Mouse (Mus musculus) left cerebral cortex, adult 2 months (tissue): ENCODE measurements around the gene Tomt. TPM values are rescaled to one million over a fixed set of nuclear protein-coding genes. Genes with fewer than 3 reads are reported as not detected.
A peak's percentile ranks its signal among the peaks of the same experiment; 100 is the strongest.
"Not testable (repeated sequence)": the region's sequence is repeated elsewhere in the genome, so short reads cannot be mapped to it uniquely, and the experiment has no call there.

Source experiments
- DNase-seq, 2 experiments: peaks; one replicate each; pipeline ENCODE4 v3.0.0; 2021 to 2022; ENCODE audit warnings: low spot score in 2 of 2, mixed read lengths in 1 of 2; ENCODE audit errors: extremely low spot score in 1 of 2
- H3K27ac ChIP-seq: fragments of 200-600 bp; 2 replicates; pipeline ENCODE4 v1.8.1; 2022
- H3K4me3 ChIP-seq: fragments of 200-600 bp; 2 replicates; pipeline ENCODE4 v1.8.1; 2022
- CTCF ChIP-seq: fragments of 200-600 bp; IDR thresholded peaks from 2 replicates; pipeline ENCODE4 v1.8.1; 2022; ENCODE audit warnings: antibody characterized with exemption, mild to moderate bottlenecking, moderate library complexity
- intact Hi-C: fragments of 180-260 bp; cut with DNase I; formaldehyde crosslinking; loops from one replicate; pipeline ENCODE4 v1.15.1; 2025
- long read RNA-seq, 2 experiments: library from polyadenylated mRNA; stranded (forward); transcript quantifications; one replicate each; pipeline ENCODE4 v2.0.0; 2021; ENCODE audit warnings: borderline mapping rate in 2 of 2
- total RNA-seq, 2 experiments: library from RNA; stranded (reverse); gene quantifications; 2 replicates each; pipeline ENCODE4 v1.2.3; 2021

The Tomt gene
- total RNA-seq: not detected
- long read RNA-seq, experiment 1: 0 reads
- long read RNA-seq, experiment 2: 0 reads

DNA sequence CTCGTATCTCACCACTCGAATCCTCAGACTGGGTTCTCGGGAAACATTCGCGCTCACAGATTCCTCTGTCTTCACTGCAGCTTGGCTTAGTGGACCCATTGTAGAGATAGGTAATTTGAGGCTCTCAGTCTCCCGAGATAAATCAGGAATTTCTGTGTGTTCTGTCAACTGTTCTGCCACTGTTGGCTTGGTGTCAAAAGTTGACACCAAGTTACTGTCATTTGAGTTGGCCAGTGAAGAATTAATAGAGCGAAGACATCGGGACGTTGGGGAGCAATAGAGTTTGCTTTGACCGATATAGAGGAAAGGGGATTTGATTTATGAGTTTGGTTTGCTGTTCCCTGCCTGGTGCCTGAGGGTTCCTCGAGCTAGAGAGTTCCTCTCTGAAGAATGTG, at the start of gene Tomt:
TSS of gene Tomt (minus strand) at position 73 of the 395 bp plus-strand sequence.
- Histone ChIP-seq H3K4me3 (peak within 1 kb of the TSS; percentile 91), H3K27ac (peak within 1 kb of the TSS; percentile 99)
- no peak for DNase-seq
- TF ChIP-seq CTCF: no peak
- intact Hi-C loops: loop anchor here (2.0 to 5.0 kb wide), 2 partner anchors 27 to 244 kb away; partner anchors contain the start of genes Clpb and Lrrc51

DNA sequence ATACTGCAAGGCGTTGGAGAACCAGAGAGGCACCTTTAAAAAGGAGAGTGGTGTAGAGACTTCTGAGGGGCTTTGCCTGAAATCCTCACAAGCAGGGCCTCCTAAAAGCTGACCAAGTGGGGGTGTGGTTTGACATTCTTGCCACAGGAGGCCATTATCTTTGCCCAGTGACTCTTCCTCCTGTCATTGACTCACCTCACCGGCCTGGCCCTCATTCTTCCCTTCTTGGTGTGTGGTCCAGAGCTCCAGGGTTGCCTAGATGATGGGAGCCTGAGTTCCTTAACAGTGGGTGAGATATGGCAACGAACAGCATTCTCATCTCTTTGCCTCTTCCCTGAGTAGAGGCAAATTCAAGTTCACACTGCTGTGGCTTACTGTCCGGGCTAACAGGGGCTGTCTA, 49.7 kb upstream of the Tomt start:
- Histone ChIP-seq H3K4me3 (no peak overlapping the region), H3K27ac (no peak overlapping the region)
- no peak for DNase-seq
- no peak for TF ChIP-seq CTCF
- intact Hi-C loops: no loop called here

DNA sequence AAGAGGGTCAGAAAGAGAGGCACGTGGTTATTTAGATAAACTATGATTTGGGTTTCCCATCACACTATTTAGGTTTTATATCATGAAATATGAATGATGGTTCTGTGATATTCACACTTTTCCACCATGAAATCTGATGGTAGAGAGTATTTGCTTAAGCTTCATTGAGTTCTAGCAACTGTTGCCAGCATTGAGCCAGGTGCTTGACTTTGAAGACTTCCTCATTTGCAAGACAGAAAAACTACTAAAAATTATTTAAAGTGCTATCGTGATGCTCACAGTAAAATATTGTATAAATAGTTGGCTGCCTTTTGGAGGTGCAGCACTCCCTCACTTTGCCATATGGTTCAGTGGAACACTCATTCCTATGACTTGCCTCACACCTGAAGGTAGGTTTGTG, 49.1 kb upstream of the Tomt start:
- H3K27ac ChIP-seq: no peak overlapping the region
- no peak for TF ChIP-seq CTCF
- H3K4me3 ChIP-seq: no peak overlapping the region
- intact Hi-C loops: no loop called here
- DNase-seq: no peak

DNA sequence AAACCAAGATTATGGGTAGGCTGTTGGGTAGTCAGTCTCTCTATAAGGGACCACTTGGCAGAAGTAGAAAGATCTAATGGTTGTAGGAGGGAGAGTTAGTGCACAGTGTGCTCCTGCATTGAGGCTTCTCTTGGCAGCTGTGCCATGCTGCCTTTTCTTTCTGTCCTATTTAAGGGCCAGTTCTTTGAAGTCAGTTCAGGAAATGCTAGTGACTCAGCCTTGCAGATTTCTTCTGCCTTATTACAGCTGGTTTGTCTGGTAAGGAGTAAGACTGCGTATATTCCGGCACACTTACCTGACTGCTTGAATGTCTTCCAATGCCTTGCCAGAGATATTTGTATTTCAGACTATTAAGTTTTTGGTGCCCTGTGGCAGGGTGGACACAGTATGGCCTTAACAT, 48.0 kb upstream of the Tomt start:
- no peak for TF ChIP-seq CTCF
- Histone ChIP-seq H3K27ac (peak overlapping the region; percentile 42; the same call in 1 of the 2 replicates), H3K4me3 (no peak overlapping the region)
- intact Hi-C loops: no loop called here
- DNase-seq: no peak

DNA sequence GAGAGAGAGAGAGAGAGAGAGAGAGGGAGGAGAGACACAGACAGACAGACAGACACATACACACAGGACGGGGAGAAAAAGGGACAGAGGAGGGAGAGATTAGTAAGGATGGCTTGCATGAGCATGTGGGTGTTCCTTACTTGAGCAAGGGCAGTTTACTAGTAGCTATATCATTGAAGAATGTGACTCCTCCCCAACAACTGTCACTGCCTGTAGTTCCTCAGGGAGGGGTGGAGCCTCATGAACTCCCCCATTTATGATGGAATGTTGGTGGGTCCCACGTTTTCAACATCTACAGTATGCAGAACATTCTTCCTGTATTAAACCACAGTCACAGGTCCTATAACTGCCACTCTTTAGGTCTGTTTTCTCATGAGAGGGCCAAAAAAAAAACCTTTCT, 45.9 kb upstream of the Tomt start:
- DNase-seq: no peak

DNA sequence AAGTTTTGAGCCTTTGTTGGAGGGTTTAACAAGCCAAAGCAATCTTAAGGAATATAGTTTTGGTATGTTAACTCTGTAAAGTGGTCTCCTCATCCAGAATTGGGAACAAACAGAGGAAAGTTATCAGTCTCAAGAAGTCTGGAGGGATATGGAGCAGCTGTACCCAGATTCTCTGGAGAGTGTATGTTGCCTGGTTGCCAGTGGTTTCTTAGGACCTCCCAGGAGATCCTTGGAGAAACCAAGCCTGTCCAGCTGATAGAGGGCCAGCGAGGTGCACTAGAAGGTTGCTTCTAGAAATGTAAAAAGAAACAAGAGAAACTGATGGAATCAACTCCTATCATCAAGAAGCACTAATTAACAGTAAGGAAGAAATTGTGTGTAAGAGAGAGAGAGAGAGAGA, 45.5 kb upstream of the Tomt start:
- TF ChIP-seq CTCF: no peak
- intact Hi-C loops: no loop called here
- no peak for DNase-seq
- Histone ChIP-seq H3K27ac (no peak overlapping the region), H3K4me3 (no peak overlapping the region)

More for the DNA sequence above, 45.9 kb upstream of the Tomt start:
- intact Hi-C loops: no loop called here
- Histone ChIP-seq H3K27ac (no peak overlapping the region), H3K4me3 (no peak overlapping the region)
- TF ChIP-seq CTCF: no peak

DNA sequence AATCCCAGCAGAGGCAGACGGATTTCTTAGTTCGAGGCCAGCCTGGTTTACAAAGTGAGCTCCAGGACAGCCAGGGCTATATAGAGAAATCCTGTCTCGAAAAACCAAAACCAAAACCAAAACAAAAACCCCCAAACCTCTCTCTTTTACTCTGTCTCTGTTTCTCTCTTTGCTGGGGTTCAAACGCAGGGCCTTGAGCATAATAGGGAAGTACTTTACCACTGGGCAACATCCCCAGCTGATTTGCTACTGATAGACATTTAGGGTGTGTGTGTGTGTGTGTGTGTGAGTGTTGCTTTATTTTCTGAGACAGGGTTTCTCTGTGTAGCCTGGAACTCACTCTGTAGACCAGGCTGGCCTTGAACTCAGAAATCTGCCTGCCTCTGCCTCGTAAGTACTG, 42.8 kb upstream of the Tomt start:
- H3K27ac ChIP-seq, H3K4me3 ChIP-seq, DNase-seq, intact Hi-C loops: not testable (repeated sequence)

DNA sequence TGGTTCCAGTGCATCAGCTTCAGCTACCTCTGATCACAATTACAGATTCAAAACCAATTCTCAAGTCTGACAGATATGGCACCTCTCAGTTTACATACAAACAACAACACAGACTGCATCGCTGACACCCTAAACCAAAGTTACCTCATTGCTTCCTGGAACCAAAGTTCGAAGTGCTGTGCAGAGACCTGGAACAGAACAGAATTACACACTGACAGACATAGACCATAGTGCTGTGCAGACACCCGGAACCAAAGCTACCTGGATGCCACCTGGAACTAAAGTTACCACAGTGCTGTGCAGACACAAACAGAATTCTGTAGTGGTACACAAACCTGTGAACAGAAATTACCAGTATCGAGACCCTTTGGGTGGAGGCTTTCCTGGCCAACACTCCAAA, 33.6 kb upstream of the Tomt start:
- Histone ChIP-seq H3K4me3 (no peak overlapping the region), H3K27ac (no peak overlapping the region)
- no peak for DNase-seq
- TF ChIP-seq CTCF: no peak
- intact Hi-C loops: no loop called here

DNA sequence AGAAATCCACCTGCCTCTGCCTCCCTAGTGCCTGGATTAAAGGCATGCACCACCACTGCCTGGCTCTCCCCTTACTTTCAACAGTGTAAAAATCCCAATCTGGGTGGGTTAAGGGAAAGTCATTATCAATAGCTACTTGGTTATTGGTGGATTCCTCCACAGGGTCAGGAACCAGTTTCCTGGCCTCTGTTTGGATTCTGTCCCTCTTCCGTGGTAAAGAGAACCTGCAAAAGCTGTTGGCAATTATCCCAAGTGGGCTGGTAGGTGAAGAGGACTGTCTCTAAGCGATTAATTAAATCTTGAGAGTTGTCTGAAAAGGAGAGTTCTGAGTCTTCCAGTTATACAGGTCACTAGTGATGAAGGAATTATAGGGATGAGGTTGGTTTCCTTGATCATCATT, 32.2 kb upstream of the Tomt start:
- intact Hi-C loops: no loop called here
- Histone ChIP-seq H3K27ac (no peak overlapping the region), H3K4me3 (no peak overlapping the region)
- DNase-seq: no peak
- no peak for TF ChIP-seq CTCF

DNA sequence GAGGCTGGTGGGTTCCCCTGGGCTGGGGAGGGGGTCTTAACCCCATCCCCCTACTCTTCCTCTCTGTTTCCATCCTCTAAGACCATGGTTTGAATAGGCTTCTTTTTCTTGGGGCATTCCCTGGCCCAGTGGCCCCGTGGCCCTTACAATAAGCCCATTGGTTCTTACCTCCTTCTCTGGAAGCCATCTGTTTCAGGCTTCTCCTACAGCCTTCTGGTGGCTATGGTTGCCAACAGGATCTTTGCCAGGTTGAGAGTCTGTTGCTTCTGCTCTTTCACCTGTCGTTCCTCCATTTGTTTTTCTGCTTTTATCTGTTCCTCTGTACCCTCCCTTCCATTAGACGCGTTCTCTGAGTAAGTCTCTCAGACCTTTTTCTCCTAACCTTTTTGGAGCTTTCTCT, 31.4 kb upstream of the Tomt start:
- no peak for TF ChIP-seq CTCF
- intact Hi-C loops: no loop called here
- no peak overlapping the region for H3K27ac ChIP-seq
- DNase-seq: no peak
- no peak overlapping the region for H3K4me3 ChIP-seq

DNA sequence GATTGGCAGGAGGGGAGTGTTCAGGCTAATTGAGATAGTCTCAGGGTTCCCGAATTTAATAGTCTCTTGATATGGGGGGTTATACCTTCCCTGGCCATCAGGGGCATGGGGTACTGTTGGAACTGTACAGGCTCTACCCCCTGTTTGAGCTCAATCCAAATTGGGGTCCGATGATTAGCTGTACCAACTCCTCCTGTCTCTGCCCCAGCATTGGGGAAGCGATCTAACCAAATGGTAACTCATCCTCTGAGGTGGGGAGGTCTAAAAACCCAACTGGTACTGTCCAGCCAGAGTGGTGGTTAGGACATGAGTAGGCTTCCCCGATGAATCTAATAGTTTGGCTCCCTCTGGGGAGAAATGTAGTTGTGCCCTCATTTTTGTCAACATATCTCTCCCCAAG, 30.8 kb upstream of the Tomt start:
- Histone ChIP-seq H3K27ac (no peak overlapping the region), H3K4me3 (no peak overlapping the region)
- no peak for DNase-seq
- TF ChIP-seq CTCF: no peak; the same call in 1 of the 2 replicates
- intact Hi-C loops: no loop called here

DNA sequence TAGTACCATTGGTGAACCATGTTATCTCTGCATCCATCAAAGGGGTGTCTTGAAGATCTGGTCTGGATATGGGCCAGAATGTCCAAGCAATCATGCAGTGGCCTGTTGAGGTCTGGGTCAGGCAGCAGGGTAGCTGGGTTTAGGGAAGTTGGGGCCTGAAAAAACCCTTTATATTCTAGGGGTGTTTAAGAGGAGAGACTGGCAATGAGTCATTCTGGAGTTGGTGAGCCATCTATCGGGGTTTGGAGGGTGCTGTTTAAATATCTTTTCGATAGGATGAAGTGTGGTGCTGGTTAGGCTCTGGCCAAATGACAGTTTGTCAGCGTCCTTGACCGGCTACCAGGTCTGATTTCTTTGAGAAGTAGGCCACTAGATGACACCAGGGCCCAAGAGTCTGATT, 29.8 kb upstream of the Tomt start:
- H3K4me3 ChIP-seq: no peak overlapping the region
- no peak for DNase-seq
- H3K27ac ChIP-seq: no peak overlapping the region
- no peak for TF ChIP-seq CTCF
- intact Hi-C loops: loop anchor here (2.0 kb wide), 1 partner anchor 35 kb away; no protein-coding TSS in a partner anchor

DNA sequence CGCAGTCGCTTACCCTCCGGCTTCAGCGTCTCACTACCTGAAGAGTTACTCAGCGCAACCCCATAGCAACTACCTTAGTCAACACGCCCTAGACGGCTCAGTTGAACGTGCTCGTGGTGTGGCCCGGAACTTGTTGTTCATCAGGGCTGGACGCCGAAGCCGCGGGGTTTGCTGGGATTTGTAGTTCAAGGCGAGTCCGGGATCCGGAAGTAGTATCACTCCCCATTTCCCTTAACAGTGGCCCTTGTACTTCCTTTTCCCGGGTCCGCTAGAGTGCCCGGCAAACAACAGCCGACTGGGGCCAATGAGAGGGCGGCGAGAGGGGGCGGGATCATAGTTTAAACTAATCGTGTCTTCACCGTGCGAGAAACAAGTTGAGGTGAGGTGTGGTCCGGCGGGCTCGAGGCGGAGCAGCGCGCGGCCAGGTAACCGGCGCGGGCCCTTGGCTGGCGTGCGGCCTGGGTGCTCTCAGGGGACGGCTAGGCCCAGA, 27.6 kb upstream of the Tomt start, which contains the start of the genes Lrrc51 and Numa1:
TSS of gene Lrrc51 (minus strand) at position 145 of the 490 bp plus-strand sequence.
TSS of gene Numa1 (plus strand) at position 361 of the 490 bp plus-strand sequence.
- TF ChIP-seq CTCF: no peak
- DNase-seq: peak; percentile 95 to 96
- intact Hi-C loops: loop anchor here (1.0 to 2.0 kb wide), 4 partner anchors 27 to 132 kb away; partner anchors contain the start of genes Rnf121, Tomt, Xndc1 and Xntrpc
- Histone ChIP-seq H3K27ac (peak within 1 kb of the TSS; percentile 79), H3K4me3 (peak within 1 kb of the TSS; percentile 60)
